Mouse (Mus musculus): ENCODE measurements around the gene Zfp341.

The Zfp341 gene

GRCm38 (mm10) chr2:154617061-154617460 is 4.0 kb downstream of the Zfp341 start:
- in situ Hi-C loops (cut with MboI; ENCODE audit: low pct_unique_long_range_greater_than_20kb in 1 of 2, low sequenced_read_pairs in 2 of 2, unreplicated experiment in 1 of 2): no loop called here

DNA sequence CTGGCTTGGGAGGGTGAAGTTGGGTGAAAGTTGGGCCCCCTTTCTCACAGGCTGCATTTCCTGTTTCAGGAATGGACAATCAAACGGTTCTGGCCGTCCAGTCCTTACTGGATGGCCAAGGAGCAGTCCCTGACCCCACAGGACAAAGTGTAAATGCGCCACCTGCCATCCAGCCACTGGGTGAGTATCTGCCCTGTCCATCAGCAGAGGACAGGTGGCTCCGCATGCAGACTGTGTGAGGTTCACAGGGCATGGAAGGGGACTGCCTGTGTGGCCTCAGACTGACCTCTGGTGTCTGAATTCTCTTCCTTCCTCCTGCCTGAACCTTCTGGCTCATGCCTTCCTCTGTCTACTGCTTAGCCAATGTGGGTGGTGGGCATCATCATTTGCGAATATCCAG is 8.6 kb downstream of the Zfp341 start:
- in situ Hi-C loops (cut with MboI; ENCODE audit: low pct_unique_long_range_greater_than_20kb in 1 of 2, low sequenced_read_pairs in 2 of 2, unreplicated experiment in 1 of 2): no loop called here

DNA sequence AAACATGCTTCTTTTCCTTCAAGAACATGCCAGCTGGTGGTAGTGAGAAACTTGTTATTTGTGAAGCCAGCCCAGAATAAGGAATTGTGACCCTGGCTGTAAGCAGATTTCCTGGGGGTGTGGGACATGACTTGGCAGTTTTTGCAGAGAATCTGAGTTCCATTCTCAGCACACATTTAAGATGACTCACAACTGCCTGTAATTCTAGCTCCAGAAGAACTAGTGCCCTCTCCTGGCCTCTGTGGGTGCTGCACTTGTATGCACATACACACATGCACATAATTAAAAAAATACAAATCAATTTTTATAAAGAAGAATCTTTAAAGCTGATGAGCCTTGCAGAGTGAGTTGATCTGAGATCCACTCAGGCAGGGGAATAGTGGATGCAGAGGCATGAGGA is 11.0 kb downstream of the Zfp341 start:
- in situ Hi-C loops (cut with MboI; ENCODE audit: low pct_unique_long_range_greater_than_20kb in 1 of 2, low sequenced_read_pairs in 2 of 2, unreplicated experiment in 1 of 2): no loop called here

- in situ Hi-C loops (cut with MboI; ENCODE audit: low pct_unique_long_range_greater_than_20kb in 1 of 2, low sequenced_read_pairs in 2 of 2, unreplicated experiment in 1 of 2): no loop called here
These were observed 17.4 kb downstream of the Zfp341 start for GRCm38 (mm10) chr2:154630531-154630930.

DNA sequence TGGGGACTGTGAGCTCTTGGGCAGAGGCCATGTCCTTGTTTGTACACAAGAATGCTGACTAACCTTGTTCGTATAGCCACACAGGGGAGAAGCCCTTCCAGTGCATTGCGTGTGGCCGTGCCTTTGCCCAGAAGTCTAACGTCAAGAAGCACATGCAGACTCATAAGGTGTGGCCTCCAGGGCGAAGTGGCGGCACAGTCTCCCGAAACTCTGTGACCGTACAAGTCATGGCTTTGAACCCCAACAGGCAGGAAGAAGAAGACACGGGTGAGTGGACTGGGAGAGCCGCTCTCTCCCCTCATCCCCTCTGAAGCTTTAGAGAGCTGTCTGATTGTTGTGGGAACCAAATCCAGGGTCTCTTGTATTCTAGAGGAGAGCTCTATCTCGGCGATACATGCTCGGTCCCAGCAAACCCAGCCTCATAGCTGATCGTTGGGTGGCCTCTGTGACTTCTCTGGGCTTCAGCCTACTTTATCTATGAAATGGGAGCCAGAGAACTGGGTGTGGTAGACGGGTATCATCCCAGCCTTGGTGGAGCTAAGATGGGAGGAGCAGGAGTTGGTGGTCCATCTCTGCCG is 19.2 kb downstream of the Zfp341 start:
- in situ Hi-C loops (cut with MboI; ENCODE audit: low pct_unique_long_range_greater_than_20kb in 1 of 2, low sequenced_read_pairs in 2 of 2, unreplicated experiment in 1 of 2): no loop called here

DNA sequence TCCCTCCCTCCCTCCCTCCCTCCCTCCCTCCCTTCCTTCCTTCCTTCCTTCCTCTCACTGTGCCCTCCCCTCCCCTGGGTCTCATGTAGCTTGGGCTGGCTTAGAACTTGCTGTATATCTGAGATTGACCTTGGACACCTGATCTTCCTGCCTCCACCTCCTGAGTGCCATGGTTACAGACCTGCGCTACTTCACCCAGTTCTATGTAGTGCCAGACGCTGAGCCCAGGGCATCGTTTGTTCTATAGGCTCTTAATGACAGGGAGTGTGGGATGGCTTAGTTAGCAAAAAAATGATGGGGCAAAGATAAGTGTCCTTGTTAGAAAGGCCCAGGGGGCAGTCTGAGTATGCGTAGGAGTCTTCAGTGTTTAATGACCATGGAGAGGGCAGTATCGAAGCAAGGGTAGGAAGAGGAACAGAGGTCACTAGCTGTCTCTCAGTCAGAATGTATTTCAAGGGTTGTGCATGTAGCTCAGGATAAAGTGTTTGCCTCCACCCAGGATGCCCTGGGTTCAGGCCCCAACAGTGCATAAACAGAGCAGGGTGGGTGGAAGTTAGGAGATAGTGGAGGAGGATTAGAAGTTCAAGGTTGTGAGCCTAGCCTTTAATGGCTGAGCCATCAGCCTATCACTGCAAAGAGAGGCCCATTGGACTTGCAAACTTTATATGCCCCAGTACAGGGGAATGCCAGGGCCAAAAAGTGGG is 20.1 kb downstream of the Zfp341 start:
- in situ Hi-C loops (cut with MboI; ENCODE audit: low pct_unique_long_range_greater_than_20kb in 1 of 2, low sequenced_read_pairs in 2 of 2, unreplicated experiment in 1 of 2): no loop called here

GRCm38 (mm10) chr2:154633876-154634644 is 21.0 kb downstream of the Zfp341 start:
- in situ Hi-C loops (cut with MboI; ENCODE audit: low pct_unique_long_range_greater_than_20kb in 1 of 2, low sequenced_read_pairs in 2 of 2, unreplicated experiment in 1 of 2): no loop called here

GRCm38 (mm10) chr2:154635826-154636225 is 22.7 kb downstream of the Zfp341 start:
- in situ Hi-C loops (cut with MboI; ENCODE audit: low pct_unique_long_range_greater_than_20kb in 1 of 2, low sequenced_read_pairs in 2 of 2, unreplicated experiment in 1 of 2): no loop called here

DNA sequence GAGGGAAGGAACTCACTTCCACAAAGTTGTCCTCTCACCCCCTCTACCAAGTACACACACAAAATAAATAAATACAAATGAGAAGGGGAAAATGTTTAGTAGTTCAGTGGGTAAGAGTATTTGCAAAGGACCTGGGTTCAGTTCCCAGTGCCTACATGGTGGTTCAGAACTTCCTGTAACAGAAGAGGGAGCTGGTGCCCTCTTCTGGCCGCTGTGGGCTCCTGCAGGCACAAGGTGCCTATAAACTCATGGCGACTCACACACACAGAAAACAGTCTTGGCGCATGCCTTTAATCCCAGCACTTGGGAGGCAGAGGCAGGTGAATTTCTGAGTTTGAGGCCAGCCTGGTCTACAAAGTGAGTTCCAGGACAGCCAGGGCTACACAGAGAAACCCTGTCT is 25.4 kb downstream of the Zfp341 start:
- in situ Hi-C loops (cut with MboI; ENCODE audit: low pct_unique_long_range_greater_than_20kb in 1 of 2, low sequenced_read_pairs in 2 of 2, unreplicated experiment in 1 of 2): no loop called here

DNA sequence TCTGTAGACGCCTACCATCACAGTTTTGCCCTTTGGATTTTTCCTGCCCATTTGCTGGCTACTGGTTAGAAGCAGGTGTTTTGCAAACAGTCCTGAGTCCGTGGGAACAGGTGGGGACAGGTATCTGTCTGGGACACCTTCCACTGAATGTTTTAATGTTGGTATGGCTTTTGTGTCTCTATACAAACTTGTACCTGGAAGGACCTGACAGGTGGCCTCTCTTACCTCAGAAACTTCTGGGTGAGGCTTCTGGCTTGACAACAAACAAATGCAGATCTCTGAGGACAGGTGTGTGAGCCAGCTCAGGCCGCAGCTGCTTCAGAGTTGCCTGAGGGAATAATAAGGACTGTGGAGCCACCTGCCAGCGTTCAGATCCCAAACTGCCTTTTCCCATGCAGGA is 26.0 kb downstream of the Zfp341 start:
- in situ Hi-C loops (cut with MboI; ENCODE audit: low pct_unique_long_range_greater_than_20kb in 1 of 2, low sequenced_read_pairs in 2 of 2, unreplicated experiment in 1 of 2): no loop called here

DNA sequence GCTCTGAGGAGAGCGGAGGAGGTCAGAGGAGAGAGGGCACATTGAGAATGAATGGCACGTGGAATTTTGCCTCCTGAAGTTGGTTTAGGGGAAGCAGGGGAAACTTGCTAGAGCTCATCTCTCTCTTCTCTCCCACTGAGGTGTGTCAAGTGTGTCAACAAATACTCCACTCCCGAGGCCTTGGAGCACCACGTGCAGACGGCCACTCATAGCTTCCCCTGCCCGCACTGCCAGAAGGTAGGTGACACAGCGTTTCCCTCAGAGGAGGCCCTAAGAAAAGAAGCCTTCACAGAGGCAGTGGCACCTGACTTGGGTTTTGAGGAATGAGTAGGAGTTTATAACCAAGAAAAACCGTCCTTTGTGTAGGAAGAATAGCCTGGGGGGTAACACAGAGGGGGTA is 28.1 kb downstream of the Zfp341 start:
- in situ Hi-C loops (cut with MboI; ENCODE audit: low pct_unique_long_range_greater_than_20kb in 1 of 2, low sequenced_read_pairs in 2 of 2, unreplicated experiment in 1 of 2): no loop called here

DNA sequence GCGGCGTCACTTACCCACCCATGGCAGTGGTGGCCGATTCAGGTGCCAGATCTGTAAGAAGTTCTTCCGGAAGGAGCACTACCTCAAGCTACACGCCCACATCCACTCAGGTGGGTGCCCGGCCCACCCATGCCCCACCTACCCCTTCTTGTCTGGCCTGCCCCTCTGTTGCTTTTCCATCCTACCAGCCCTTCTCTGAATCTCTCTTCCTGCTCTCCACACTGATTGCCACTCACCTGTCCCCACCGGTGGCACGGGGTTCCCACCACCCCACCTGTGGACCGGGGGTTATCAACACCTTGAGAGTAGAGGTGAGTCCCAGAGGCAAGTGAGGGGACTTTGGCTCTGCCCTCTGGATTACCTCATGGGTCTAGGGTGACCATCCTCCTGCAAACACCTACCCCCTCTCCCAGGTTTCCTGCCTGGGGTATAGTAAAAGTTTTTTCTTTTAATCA is 28.9 kb downstream of the Zfp341 start:
- in situ Hi-C loops (cut with MboI; ENCODE audit: low pct_unique_long_range_greater_than_20kb in 1 of 2, low sequenced_read_pairs in 2 of 2, unreplicated experiment in 1 of 2): no loop called here

GRCm38 (mm10) chr2:154642712-154643385 is 29.8 kb downstream of the Zfp341 start:
- in situ Hi-C loops (cut with MboI; ENCODE audit: low pct_unique_long_range_greater_than_20kb in 1 of 2, low sequenced_read_pairs in 2 of 2, unreplicated experiment in 1 of 2): no loop called here

- in situ Hi-C loops (cut with MboI; ENCODE audit: low pct_unique_long_range_greater_than_20kb in 1 of 2, low sequenced_read_pairs in 2 of 2, unreplicated experiment in 1 of 2): no loop called here
These were observed 33.5 kb downstream of the Zfp341 start for GRCm38 (mm10) chr2:154646634-154647033.

DNA sequence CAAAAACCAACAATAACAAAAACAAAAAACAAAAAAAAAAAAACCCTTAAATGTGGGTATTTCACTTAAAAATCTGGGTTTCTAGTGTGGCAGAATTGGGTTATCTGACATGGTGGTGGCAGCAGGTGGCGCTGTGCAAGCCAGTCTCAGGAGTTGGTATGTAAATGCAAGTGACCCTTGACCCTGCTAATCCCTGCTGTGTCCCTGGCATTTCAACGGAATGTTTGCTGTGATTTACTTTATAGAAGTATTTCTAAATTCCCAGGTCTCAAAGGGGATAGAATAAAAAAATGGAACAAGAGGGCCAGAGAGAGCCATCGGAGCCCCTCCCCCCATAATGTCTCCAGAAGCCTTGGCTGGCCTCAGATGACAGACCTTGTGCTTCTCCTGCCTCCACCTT is 35.0 kb downstream of the Zfp341 start:
- in situ Hi-C loops (cut with MboI; ENCODE audit: low pct_unique_long_range_greater_than_20kb in 1 of 2, low sequenced_read_pairs in 2 of 2, unreplicated experiment in 1 of 2): no loop called here

- in situ Hi-C loops (cut with MboI; ENCODE audit: low pct_unique_long_range_greater_than_20kb in 1 of 2, low sequenced_read_pairs in 2 of 2, unreplicated experiment in 1 of 2): no loop called here
These were observed 37.3 kb downstream of the Zfp341 start for GRCm38 (mm10) chr2:154650404-154650803.

DNA sequence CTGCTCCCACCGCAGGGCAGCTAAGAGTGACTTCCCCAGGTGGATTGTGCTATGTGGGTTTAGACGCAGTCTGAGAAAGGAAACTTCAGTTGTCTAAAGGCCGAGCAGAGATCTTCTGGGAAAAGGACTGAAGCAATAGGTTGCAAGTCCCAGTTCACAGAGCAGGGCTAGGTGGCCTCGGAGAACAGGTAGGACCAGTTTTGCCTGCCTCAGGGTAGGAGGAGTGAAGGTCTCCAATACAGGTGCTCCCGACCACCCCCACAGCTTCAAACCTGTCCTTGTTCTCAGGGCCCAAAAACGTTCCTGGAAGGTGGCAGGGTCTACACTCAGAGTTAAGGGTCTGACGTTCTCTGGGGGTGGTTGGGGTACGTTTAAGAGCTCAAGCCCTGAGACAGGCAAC is 38.3 kb downstream of the Zfp341 start, which contains the start of gene Chmp4b:
Gene Chmp4b (plus strand): TSS at position 343 of the 400 bp plus-strand sequence.
- in situ Hi-C loops (cut with MboI; ENCODE audit: low pct_unique_long_range_greater_than_20kb in 1 of 2, low sequenced_read_pairs in 2 of 2, unreplicated experiment in 1 of 2): no loop called here

DNA sequence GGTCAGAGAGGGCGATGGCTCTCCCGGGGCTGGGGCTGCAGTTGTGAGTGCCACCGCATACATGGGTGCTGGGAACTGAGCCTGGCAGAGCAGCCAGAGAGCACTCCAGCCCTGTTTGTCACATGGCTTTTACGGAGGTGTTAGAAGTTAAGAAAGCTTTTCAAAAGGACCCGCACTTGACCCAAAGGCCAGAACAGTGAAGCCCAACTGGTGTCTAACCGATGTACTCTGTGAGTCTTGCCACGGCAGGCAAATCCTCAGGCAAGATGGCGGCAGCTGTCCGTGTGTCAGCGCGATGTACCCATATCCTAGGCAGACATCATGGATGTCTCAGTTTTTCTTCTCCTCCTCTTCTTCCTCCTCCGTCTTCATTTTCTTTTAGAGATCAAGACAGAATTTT is 41.9 kb downstream of the Zfp341 start:
- in situ Hi-C loops (cut with MboI; ENCODE audit: low pct_unique_long_range_greater_than_20kb in 1 of 2, low sequenced_read_pairs in 2 of 2, unreplicated experiment in 1 of 2): no loop called here

DNA sequence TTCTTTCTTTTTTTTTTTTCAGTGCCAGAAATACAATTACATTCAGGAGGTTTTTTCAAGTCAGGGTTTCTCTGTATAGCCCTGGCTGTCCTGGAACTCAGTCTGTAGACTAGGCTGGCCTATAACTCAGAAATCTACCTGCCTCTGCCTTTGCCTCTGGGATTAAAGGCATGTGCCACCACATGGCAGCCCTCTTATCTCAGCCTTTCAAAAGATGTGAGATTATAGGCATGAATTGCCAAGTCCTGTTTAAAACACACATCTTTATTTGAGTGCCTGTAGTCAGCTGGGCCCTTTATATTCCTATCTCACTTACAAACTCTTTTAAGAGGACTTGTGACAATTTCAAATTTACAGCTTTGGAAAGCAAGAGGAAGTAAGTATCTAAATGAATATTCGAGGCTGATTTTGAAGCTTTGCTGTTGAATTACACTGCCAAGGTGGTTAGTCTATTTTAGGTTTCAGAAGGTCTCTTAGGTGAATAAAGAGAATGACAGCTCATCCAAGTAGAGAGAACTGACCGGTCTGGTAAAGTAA is 42.8 kb downstream of the Zfp341 start:
- in situ Hi-C loops (cut with MboI; ENCODE audit: low pct_unique_long_range_greater_than_20kb in 1 of 2, low sequenced_read_pairs in 2 of 2, unreplicated experiment in 1 of 2): no loop called here

Data from mouse embryonic stem cell (cell line).